Mouse (Mus musculus) E14TG2a.4 (cell line): ENCODE results near the gene Inpp5a.

Experiments used
- CTCF ChIP-seq: conservative IDR thresholded peaks from 2 replicates; pipeline ENCODE4 v1.5.1; 2014; ENCODE audit warnings: low read length
- POU5F1 ChIP-seq: IDR thresholded peaks from 2 replicates; pipeline ENCODE4 v1.6.1; 2014; ENCODE audit warnings: low read length, borderline replicate concordance

GRCm38 (mm10) chr7:139467896-139468279 lies 79.0 kb downstream of the Inpp5a start:
- TF ChIP-seq POU5F1, result no peak
- TF ChIP-seq CTCF, result no peak
